In genomic region chr17:24243311-24243969, GRCm38 (mm10) we compare ENCODE assay signal across 8 mouse cellular contexts. TPM values are rescaled to one million over a fixed set of nuclear protein-coding genes. Genes with fewer than 3 reads are reported as not detected.
DNase-seq lines count a peak whose midpoint lies in the region; ATAC-seq and TF ChIP-seq lines count a peak whose summit lies in the region.

No protein-coding gene starts in this region.

- H3K4me1 ChIP-seq in embryonic facial prominence, embryonic 10.5 days, result no peaks in the 10 kb centered on the region
- H3K4me1 ChIP-seq in olfactory bulb, adult 2 months (ENCODE audit: control insufficient read depth, insufficient read depth, low read length), result peaks cover 6% of the 10 kb centered on the region
- H3K4me1 ChIP-seq in hindbrain, embryonic 12.5 days, result no peaks in the 10 kb centered on the region

- WGBS in embryonic facial prominence, embryonic 10.5 days, result 88% methylated on average over 4 of the region's 4 CpGs
- 82% methylated on average over 4 of the region's 4 CpGs for WGBS in olfactory bulb, adult 2 months
- 90% methylated on average over 4 of the region's 4 CpGs for WGBS in hindbrain, embryonic 12.5 days

- peaks cover 95% of the 10 kb centered on the region for H3K36me3 ChIP-seq in embryonic facial prominence, embryonic 10.5 days (replicated peaks)
- H3K36me3 ChIP-seq in hindbrain, embryonic 12.5 days, result peaks cover 80% of the 10 kb centered on the region

- TF ChIP-seq POLR2A in olfactory bulb, adult 2 months (IDR thresholded peaks at IDR 0.05; ENCODE audit: insufficient read depth, low read depth, low read length), result no peak

- no peak overlapping the region for H3K4me2 ChIP-seq in hindbrain, embryonic 12.5 days (replicated peaks)

- H3K27ac ChIP-seq in gastrocnemius, adult 2 months, result no peak overlapping the region
- H3K27ac ChIP-seq in embryonic facial prominence, embryonic 10.5 days (replicated peaks), result no peak overlapping the region
- H3K27ac ChIP-seq in olfactory bulb, adult 2 months (ENCODE audit: insufficient read depth, low read depth, low read length), result peak overlapping the region; percentile 88
- no peak overlapping the region for H3K27ac ChIP-seq in hindbrain, embryonic 12.5 days

- H3K9ac ChIP-seq in hindbrain, embryonic 12.5 days, result no peak overlapping the region

- intact Hi-C loops in gastrocnemius, adult 2 months (cut with DNase I), result loop anchor here (2.0 kb wide), 1 partner anchor 71 kb away; no protein-coding TSS in a partner anchor
- intact Hi-C loops in gastrocnemius, postnatal 36 days (cut with DNase I), result loop anchor here (5.0 kb wide), 1 partner anchor 71 kb away; no protein-coding TSS in a partner anchor

- H3K9me3 ChIP-seq in embryonic facial prominence, embryonic 10.5 days, result peaks cover 14% of the 10 kb centered on the region
- 0 out of 2 replicates have a peak, but pooled peaks cover 7% of the 10 kb centered on the region for H3K9me3 ChIP-seq in hindbrain, embryonic 12.5 days (replicated peaks)

- H3K4me3 ChIP-seq in gastrocnemius, adult 2 months, result no peak overlapping the region
- H3K4me3 ChIP-seq in embryonic facial prominence, embryonic 10.5 days, result no peak overlapping the region
- H3K4me3 ChIP-seq in olfactory bulb, adult 2 months (ENCODE audit: insufficient read depth, low read depth, low read length), result no peak overlapping the region
- H3K4me3 ChIP-seq in hindbrain, embryonic 12.5 days, result no peak overlapping the region

- H3K27me3 ChIP-seq in embryonic facial prominence, embryonic 10.5 days (replicated peaks; ENCODE audit: low read depth, poor library complexity, severe bottlenecking), result no peaks in the 10 kb centered on the region
- H3K27me3 ChIP-seq in hindbrain, embryonic 12.5 days, result no peaks in the 10 kb centered on the region

- TF ChIP-seq CTCF in gastrocnemius, adult 2 months (IDR thresholded peaks at IDR 0.05), result peak; percentile 67
- TF ChIP-seq CTCF in olfactory bulb, adult 2 months (IDR thresholded peaks at IDR 0.05; ENCODE audit: insufficient read depth, low read depth, low read length), result no peak

- ATAC-seq in hindbrain, embryonic 12.5 days (ENCODE audit: low FRiP score), result no peak

- DNase-seq in gastrocnemius, adult 2 months, result no peak
- DNase-seq in gastrocnemius, postnatal 36 days, result no peak
- DNase-seq in right cerebral cortex, adult 2 months (ENCODE audit: low spot score in 2 of 2), result peak; percentile 30 to 33
- no peak for DNase-seq in right cerebral cortex, adult 18-20 months
- peak; percentile 53 for DNase-seq in embryonic facial prominence, embryonic 10.5 days (ENCODE audit: low spot score)
- DNase-seq in ovary, postnatal 10 days (ENCODE audit: low spot score), result no peak

RNA-seq across cellular contexts. Expression of gene Ccnf, which starts 7.8 kb away (rescaled TPM):
- under 1 TPM; 0.41 to 0.64 TPM for total RNA-seq in gastrocnemius, adult 2 months (2021)
- total RNA-seq in gastrocnemius, postnatal 36 days (2021), result 1 to 10 TPM in 1 of 2 experiments, under 1 TPM in 1; 0.91 to 1.1 TPM
- 113 and 122 TPM in 2 replicates for polyA plus RNA-seq in embryonic facial prominence, embryonic 10.5 days (2016; fragmentation: Nextera tagmentation; extraction: Ambion mirVana)
- not detected in 2 replicates for polyA plus RNA-seq in olfactory bulb, adult 2 months (2012; ENCODE audit: insufficient read depth, insufficient read length, low replicate concordance, missing spikeins)
- polyA plus RNA-seq in hindbrain, embryonic 12.5 days (2016; fragmentation: Nextera tagmentation; extraction: Ambion mirVana), result 49.2 and 53.3 TPM in 2 replicates

RNA-seq across cellular contexts. Expression of gene Tedc2, which starts 22.8 kb away (rescaled TPM):
- 1 to 10 TPM; 1.4 to 2.5 TPM for total RNA-seq in gastrocnemius, adult 2 months (2021)
- total RNA-seq in gastrocnemius, postnatal 36 days (2021), result 1 to 10 TPM in 1 of 2 experiments, under 1 TPM in 1; 0.96 to 1.1 TPM
- polyA plus RNA-seq in embryonic facial prominence, embryonic 10.5 days (2016; fragmentation: Nextera tagmentation; extraction: Ambion mirVana), result 23.0 and 24.8 TPM in 2 replicates
- not detected in 2 replicates for polyA plus RNA-seq in olfactory bulb, adult 2 months (2012; ENCODE audit: insufficient read depth, insufficient read length, low replicate concordance, missing spikeins)
- polyA plus RNA-seq in hindbrain, embryonic 12.5 days (2016; fragmentation: Nextera tagmentation; extraction: Ambion mirVana), result 14.8 and 15.6 TPM in 2 replicates

RNA-seq across cellular contexts. Expression of gene Ntn3, which starts 34.1 kb away (rescaled TPM):
- total RNA-seq in gastrocnemius, adult 2 months (2021), result under 1 TPM; 0.31 to 0.39 TPM
- total RNA-seq in gastrocnemius, postnatal 36 days (2021), result under 1 TPM; 0.33 to 0.35 TPM
- polyA plus RNA-seq in embryonic facial prominence, embryonic 10.5 days (2016; fragmentation: Nextera tagmentation; extraction: Ambion mirVana), result 5.0 and 7.3 TPM in 2 replicates
- polyA plus RNA-seq in olfactory bulb, adult 2 months (2012; ENCODE audit: insufficient read depth, insufficient read length, low replicate concordance, missing spikeins), result not detected in 2 replicates
- 10.9 and 12.1 TPM in 2 replicates for polyA plus RNA-seq in hindbrain, embryonic 12.5 days (2016; fragmentation: Nextera tagmentation; extraction: Ambion mirVana)

RNA-seq across cellular contexts. Expression of gene Tbc1d24, which starts 38.1 kb away (rescaled TPM):
- total RNA-seq in gastrocnemius, adult 2 months (2021), result 1 to 10 TPM; 4.0 to 7.1 TPM
- total RNA-seq in gastrocnemius, postnatal 36 days (2021), result 1 to 10 TPM; 2.9 to 4.4 TPM
- 6.0 and 6.1 TPM in 2 replicates for polyA plus RNA-seq in embryonic facial prominence, embryonic 10.5 days (2016; fragmentation: Nextera tagmentation; extraction: Ambion mirVana)
- not detected in 2 replicates for polyA plus RNA-seq in olfactory bulb, adult 2 months (2012; ENCODE audit: insufficient read depth, insufficient read length, low replicate concordance, missing spikeins)
- polyA plus RNA-seq in hindbrain, embryonic 12.5 days (2016; fragmentation: Nextera tagmentation; extraction: Ambion mirVana), result 13.5 and 17.0 TPM in 2 replicates

Comparison
In these comparisons a context has a peak if more than half of its experiments do, and no peak if none do; other contexts are left out.
1. DNase-seq: peak in right cerebral cortex, adult 2 months (2 of 2) and embryonic facial prominence, embryonic 10.5 days (single experiment); none in gastrocnemius, adult 2 months (single experiment), gastrocnemius, postnatal 36 days (0 of 2), right cerebral cortex, adult 18-20 months (single experiment) and ovary, postnatal 10 days (single experiment).
2. RNA of gene Tedc2, which starts 22.8 kb away (polyA plus RNA-seq): 23.0 to 24.8 TPM in embryonic facial prominence, embryonic 10.5 days and 14.8 to 15.6 TPM in hindbrain, embryonic 12.5 days; not detected in olfactory bulb, adult 2 months; every median in the first group is over 10 times any median in the second.